Mouse (Mus musculus) liver, adult 2 months (tissue): ENCODE data around the gene Ctrc. TPM values are rescaled to one million over a fixed set of nuclear protein-coding genes. Genes with fewer than 3 reads are reported as not detected.

Source experiments
- DNase-seq: peaks from one replicate; pipeline ENCODE4 v3.0.0-alpha.2; 2011; ENCODE audit warnings: low read depth, low spot score; ENCODE audit errors: extremely low read depth
- H3K27ac ChIP-seq: fragments of 200-500 bp; replicated peaks from 2 replicates; pipeline ENCODE4 v1.5.1; 2012; ENCODE audit warnings: low read depth, mild to moderate bottlenecking, control low read depth, inconsistent platforms, low read length; ENCODE audit not compliant: insufficient read depth
- H3K27me3 ChIP-seq: fragments of 200-500 bp; 2 replicates; pipeline ENCODE4 v1.6.1; 2012; ENCODE audit warnings: mild to moderate bottlenecking, moderate library complexity, low read length, inconsistent platforms; ENCODE audit not compliant: control insufficient read depth, insufficient read depth
- H3K36me3 ChIP-seq: fragments of 200-500 bp; 2 replicates; pipeline ENCODE4 v1.6.1; 2012; ENCODE audit warnings: low read length, inconsistent platforms; ENCODE audit not compliant: control insufficient read depth, insufficient read depth
- H3K4me1 ChIP-seq: fragments of 200-500 bp; 2 replicates; pipeline ENCODE4 v1.6.1; 2011; ENCODE audit warnings: low read length; ENCODE audit not compliant: control insufficient read depth, insufficient read depth
- H3K4me3 ChIP-seq: fragments of 200-500 bp; 2 replicates; pipeline ENCODE4 v1.5.1; 2011; ENCODE audit warnings: low read depth, mild to moderate bottlenecking, control low read depth, low read length, moderate library complexity; ENCODE audit not compliant: insufficient read depth
- H3K79me2 ChIP-seq: fragments of 200-500 bp; 2 replicates; pipeline ENCODE4 v1.6.1; 2012; ENCODE audit warnings: inconsistent platforms, mild to moderate bottlenecking, low read length, moderate library complexity; ENCODE audit not compliant: control insufficient read depth, insufficient read depth
- H3K9ac ChIP-seq: fragments of 200-500 bp; 2 replicates; pipeline ENCODE4 v1.6.1; 2012; ENCODE audit warnings: low read depth, mild to moderate bottlenecking, control low read depth, inconsistent platforms, low read length
- CTCF ChIP-seq: fragments of 200-500 bp; IDR thresholded peaks from 2 replicates; pipeline ENCODE4 v1.5.1; 2011; ENCODE audit warnings: low read depth, low read length, control low read depth
- POLR2A ChIP-seq: fragments of 200-500 bp; IDR thresholded peaks from 2 replicates; pipeline ENCODE4 v1.6.1; 2011; ENCODE audit warnings: low read length, control low read depth; ENCODE audit not compliant: insufficient read depth; ENCODE audit errors: extremely low read depth
- WGBS: fragments of 180-500 bp; shearing (Covaris S2); methylation state at CpG from one replicate; pipeline ENCODE4 v1.1.7; 2018; 5-methylcytosine and 5-hydroxymethylcytosine counted together
- polyA plus RNA-seq: library from polyadenylated mRNA; depleted of rRNA; stranded (reverse); fragments of >200 nt; gene quantifications from 2 replicates; pipeline ENCODE4 v1.2.3, GENCODE M21; 2012
- total RNA-seq: library from RNA; depleted of rRNA; stranded (reverse); fragments of >200 nt; gene quantifications from 2 replicates; pipeline ENCODE4 v1.2.3, GENCODE M21; 2014

Ctrc gene
- total and polyA plus RNA-seq, 2 experiments, result 0.83 TPM; not detected in 1

DNA sequence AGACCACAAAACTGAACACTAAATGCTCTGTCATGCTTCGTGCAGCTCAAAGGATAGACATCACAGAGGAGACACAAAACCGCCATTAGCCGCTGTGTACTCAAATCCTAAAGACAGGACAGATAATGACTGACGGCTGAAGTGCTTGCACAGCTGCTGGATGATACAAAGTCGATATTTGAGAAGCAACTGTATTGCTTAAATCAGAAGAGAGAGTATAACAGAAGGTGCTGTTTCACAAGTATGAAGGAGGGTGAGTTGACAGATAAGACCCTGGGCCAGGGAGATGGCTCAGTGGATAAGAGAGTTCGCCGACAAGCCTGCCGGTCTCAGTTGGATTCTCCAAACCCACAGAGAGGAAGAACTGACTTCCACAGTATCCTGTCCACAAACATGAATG is 74.3 kb downstream of the Ctrc start:
- no peaks in the 10 kb centered on the region for H3K4me1 ChIP-seq

DNA sequence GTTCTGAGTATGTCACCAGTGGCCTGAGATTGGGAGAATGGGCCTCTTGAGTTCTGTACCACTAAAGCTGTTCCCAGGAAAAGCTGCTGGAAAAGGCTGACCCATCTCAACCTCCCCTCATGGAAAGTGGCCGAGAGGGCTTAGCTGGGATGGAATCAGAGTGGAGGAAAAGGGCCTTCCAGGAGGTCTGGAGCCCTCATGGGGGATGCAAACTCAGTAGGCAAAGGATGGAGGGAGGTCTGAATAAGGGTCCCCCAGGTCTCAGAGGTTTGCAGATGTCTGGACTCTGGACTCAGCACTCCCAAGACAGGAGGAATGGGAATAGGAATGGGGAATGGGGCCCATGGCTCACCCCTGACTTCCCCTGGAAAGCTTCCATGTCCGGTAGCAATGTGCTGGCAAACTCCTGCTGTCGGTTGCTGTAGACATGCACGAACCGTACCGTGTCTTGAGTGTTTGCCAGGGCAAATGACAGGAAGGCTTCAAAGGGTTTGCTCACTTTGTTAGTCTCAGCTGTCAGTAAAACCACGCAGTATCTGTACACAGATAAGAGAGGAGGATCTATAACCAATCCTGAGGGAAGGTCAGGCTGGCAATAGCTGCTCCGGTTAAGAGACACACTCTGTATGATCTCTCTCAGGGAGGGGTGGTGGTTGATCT is 76.5 kb downstream of the Ctrc start:
- 32% methylated on average over 8 of the region's 8 CpGs for WGBS
- H3K9ac ChIP-seq, result no peak overlapping the region
- H3K27ac ChIP-seq, result no peak overlapping the region
- no peak for DNase-seq
- no peak overlapping the region for H3K4me3 ChIP-seq
- 0 out of 2 replicates have a peak, but pooled peaks cover 2% of the 10 kb centered on the region for H3K4me1 ChIP-seq
- TF ChIP-seq CTCF, result no peak
- TF ChIP-seq POLR2A, result no peak
- H3K79me2 ChIP-seq, result no peaks in the 10 kb centered on the region
- H3K36me3 ChIP-seq, result peaks cover 27% of the 10 kb centered on the region
- no peaks in the 10 kb centered on the region for H3K27me3 ChIP-seq

More for the DNA sequence above, 74.3 kb downstream of the Ctrc start:
- Histone ChIP-seq H3K4me3 (no peak overlapping the region), H3K36me3 (peaks cover 43% of the 10 kb centered on the region), H3K79me2 (no peaks in the 10 kb centered on the region), H3K9ac (no peak overlapping the region), H3K27me3 (no peaks in the 10 kb centered on the region), H3K27ac (no peak overlapping the region)
- 95% methylated on average over 8 of the region's 8 CpGs for WGBS
- TF ChIP-seq CTCF, result no peak
- no peak for TF ChIP-seq POLR2A
- DNase-seq, result no peak

DNA sequence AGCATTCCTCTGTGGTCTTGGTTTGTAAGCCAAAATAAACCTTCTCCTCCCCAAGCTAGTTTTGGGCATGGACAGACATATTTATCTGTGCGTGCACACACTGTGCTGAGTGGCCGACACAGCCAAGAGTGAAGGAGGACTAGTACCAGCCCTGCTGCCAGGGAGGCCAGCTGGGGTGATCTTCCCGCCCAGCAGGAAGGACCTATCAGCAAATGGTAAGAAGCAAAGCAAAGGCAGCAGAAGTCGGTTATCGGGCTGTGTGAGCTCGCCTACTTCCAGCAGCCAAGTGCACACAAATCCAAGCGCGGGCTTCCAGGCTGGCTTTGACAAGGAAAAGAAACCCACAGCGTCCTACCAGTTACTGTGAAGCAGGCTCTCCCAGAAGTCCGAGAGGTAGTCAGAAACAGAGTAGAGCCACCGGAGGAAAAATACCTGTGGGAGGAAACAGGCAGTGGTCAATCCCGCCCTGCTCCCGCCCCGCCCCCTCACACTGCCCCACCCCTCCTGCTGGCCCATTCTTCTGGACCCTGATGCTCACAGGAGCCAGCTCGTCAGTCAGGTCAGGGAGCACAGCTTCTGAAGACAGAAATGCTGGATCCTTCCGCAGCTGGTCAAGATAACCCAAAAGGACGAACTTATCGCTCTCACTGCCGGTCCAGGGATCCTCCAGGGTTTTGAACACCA is 78.7 kb downstream of the Ctrc start:
- no peak overlapping the region for H3K4me3 ChIP-seq
- TF ChIP-seq POLR2A (no peak), CTCF (no peak)
- DNase-seq, result no peak
- no peak overlapping the region for H3K9ac ChIP-seq
- WGBS, result 76% methylated on average over 19 of the region's 19 CpGs
- peaks cover 17% of the 10 kb centered on the region for H3K36me3 ChIP-seq
- 0 out of 2 replicates have a peak overlapping the region, but pooled peaks have one; percentile 15 for H3K27ac ChIP-seq
- H3K27me3 ChIP-seq, result no peaks in the 10 kb centered on the region
- H3K4me1 ChIP-seq, result 0 out of 2 replicates have a peak, but pooled peaks cover 2% of the 10 kb centered on the region
- no peaks in the 10 kb centered on the region for H3K79me2 ChIP-seq

DNA sequence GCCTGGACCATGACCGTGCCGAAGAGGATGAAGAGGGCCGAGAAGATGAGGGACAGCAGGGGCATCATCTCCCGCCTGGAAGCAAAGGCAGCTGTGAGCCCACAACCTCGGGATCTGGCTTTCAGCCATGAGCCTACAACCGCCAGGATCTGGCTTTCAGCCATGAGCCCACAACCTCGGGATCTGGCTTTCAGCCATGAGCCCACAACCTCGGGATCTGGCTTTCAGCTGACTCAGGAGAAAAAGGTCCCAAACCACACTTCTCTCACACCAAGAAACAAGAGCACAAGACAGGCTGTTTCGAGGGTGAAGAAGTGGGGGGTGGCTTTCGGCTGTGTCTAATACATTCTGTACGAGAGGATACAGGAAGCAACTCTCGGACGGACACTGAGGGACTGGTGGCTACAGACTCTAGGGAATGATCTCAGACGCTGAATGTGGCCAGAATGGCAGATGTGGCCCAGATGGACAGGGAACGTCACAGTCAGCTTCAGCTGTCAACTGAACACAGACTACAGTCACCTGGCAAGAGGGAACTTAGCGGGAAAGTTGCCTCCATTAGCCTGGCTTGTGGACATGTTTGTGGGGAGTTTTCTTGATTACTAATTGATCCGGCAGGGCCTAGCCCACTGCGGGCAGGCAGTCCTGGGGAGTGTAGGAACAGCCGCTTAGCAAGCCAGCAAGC is 79.3 kb downstream of the Ctrc start:
- H3K4me1 ChIP-seq, result 0 out of 2 replicates have a peak, but pooled peaks cover 2% of the 10 kb centered on the region
- H3K9ac ChIP-seq, result 0 out of 2 replicates have a peak overlapping the region, but pooled peaks have one; percentile 33
- DNase-seq, result no peak
- H3K27me3 ChIP-seq, result no peaks in the 10 kb centered on the region
- peak overlapping the region; percentile 45; the same call in 1 of the 2 replicates for H3K27ac ChIP-seq
- TF ChIP-seq POLR2A (no peak), CTCF (no peak)
- WGBS, result 72% methylated on average over 19 of the region's 19 CpGs
- H3K4me3 ChIP-seq, result no peak overlapping the region
- H3K79me2 ChIP-seq, result no peaks in the 10 kb centered on the region
- H3K36me3 ChIP-seq, result peaks cover 16% of the 10 kb centered on the region

DNA sequence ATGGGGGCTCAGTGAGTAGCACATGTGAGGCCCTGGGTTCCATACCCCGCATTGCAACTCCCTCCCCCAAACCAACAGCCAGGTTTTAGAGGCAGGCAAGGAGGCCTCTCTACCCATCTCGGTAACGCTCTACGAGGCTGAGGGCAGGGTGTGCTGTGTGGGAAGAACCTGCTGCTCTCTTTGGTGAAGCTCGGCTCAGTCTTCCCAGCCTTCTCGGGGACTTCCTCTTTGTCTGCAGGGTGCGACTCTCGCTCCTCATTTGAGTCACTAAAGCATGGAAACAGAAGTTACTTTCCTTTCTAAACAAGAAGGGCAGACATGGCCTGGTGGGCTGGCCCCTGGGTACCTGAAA is 79.9 kb downstream of the Ctrc start:
- H3K27me3 ChIP-seq, result no peaks in the 10 kb centered on the region
- no peak overlapping the region for H3K4me3 ChIP-seq
- H3K79me2 ChIP-seq, result no peaks in the 10 kb centered on the region
- 0 out of 2 replicates have a peak overlapping the region, but pooled peaks have one; percentile 33 for H3K9ac ChIP-seq
- DNase-seq, result no peak
- H3K4me1 ChIP-seq, result 0 out of 2 replicates have a peak, but pooled peaks cover 2% of the 10 kb centered on the region
- whole genome bisulfite sequencing, result 83% methylated on average over 8 of the region's 8 CpGs
- peaks cover 11% of the 10 kb centered on the region for H3K36me3 ChIP-seq
- no peak for TF ChIP-seq POLR2A
- no peak for TF ChIP-seq CTCF
- peak overlapping the region; percentile 45; the same call in 1 of the 2 replicates for H3K27ac ChIP-seq
